Mouse (Mus musculus): ENCODE results near the gene Ncoa5. TPM values are rescaled to one million over a fixed set of nuclear protein-coding genes. Genes with fewer than 3 reads are reported as not detected.

Gene Ncoa5
- polyA plus RNA-seq, 1 experiment = 31.2 TPM

DNA sequence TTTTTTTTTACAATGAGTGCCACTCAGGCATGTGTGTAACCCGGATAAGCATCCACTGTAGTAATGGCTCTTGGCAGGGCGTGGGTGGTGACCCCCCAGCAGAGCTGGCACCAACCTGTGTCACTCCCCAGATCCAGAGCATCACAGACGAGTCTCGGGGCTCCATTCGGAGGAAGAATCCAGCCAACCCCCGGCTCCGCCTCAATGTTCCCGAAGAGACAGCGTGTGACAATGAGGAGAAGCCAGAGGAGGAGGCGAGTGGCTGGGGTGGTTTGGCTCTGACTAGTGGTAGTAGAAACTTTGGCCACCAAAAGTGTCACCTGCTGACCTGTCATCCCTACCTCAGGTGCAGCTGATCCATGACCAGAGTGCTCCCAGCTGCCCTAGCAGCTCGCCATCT lies 38.7 kb downstream of the Ncoa5 start:
- Histone ChIP-seq H3K79me3 (ENCODE audit: low read depth) (no peaks in the 10 kb centered on the region), H3K79me2 (ENCODE audit: control insufficient read depth, insufficient read depth) (no peaks in the 10 kb centered on the region), H3ac (ENCODE audit: control insufficient read depth, insufficient read length, low read depth) (no peak overlapping the region), H3K36me3 (ENCODE audit: control insufficient read depth, insufficient read depth) (peaks cover 18% of the 10 kb centered on the region), H3K4me3 (ENCODE audit: insufficient read depth, poor library complexity, severe bottlenecking) (no peak overlapping the region), H3K27me3 (ENCODE audit: control insufficient read depth, insufficient read depth, insufficient read length) (peaks cover 5% of the 10 kb centered on the region)
- TF ChIP-seq MYOG (IDR thresholded peaks at IDR 0.05; ENCODE audit: control insufficient read depth, extremely low read depth, insufficient read length) = no peak
- no peak for TF ChIP-seq MAX (IDR thresholded peaks at IDR 0.05)
- TF ChIP-seq USF1 (IDR thresholded peaks at IDR 0.05; ENCODE audit: low read depth) = no peak
- no peak for TF ChIP-seq FOSL1 (IDR thresholded peaks at IDR 0.05; ENCODE audit: insufficient read depth, low read length, poor library complexity, severe bottlenecking)
- no peak for TF ChIP-seq CEBPB (IDR thresholded peaks at IDR 0.05; ENCODE audit: low read depth)
- no peak for TF ChIP-seq CTCF (IDR thresholded peaks at IDR 0.05; ENCODE audit: control insufficient read depth, insufficient read depth, insufficient read length)
- TF ChIP-seq MYOD1 (IDR thresholded peaks at IDR 0.05; ENCODE audit: control insufficient read depth, insufficient read length, low read depth) = no peak

GRCm38 (mm10) chr2:164994659-164995428 lies 39.8 kb downstream of the Ncoa5 start:
- Histone ChIP-seq H3ac (ENCODE audit: control insufficient read depth, insufficient read length, low read depth) (no peak overlapping the region), H3K27me3 (ENCODE audit: control insufficient read depth, insufficient read depth, insufficient read length) (peaks cover 16% of the 10 kb centered on the region), H3K79me2 (ENCODE audit: control insufficient read depth, insufficient read depth) (no peaks in the 10 kb centered on the region), H3K79me3 (ENCODE audit: low read depth) (no peaks in the 10 kb centered on the region), H3K36me3 (ENCODE audit: control insufficient read depth, insufficient read depth) (peaks cover 8% of the 10 kb centered on the region), H3K4me3 (ENCODE audit: insufficient read depth, poor library complexity, severe bottlenecking) (no peak overlapping the region)
- TF ChIP-seq MYOG (IDR thresholded peaks at IDR 0.05; ENCODE audit: control insufficient read depth, extremely low read depth, insufficient read length) (no peak), CTCF (IDR thresholded peaks at IDR 0.05; ENCODE audit: control insufficient read depth, insufficient read depth, insufficient read length) (no peak), MYOD1 (IDR thresholded peaks at IDR 0.05; ENCODE audit: control insufficient read depth, insufficient read length, low read depth) (no peak), MAX (IDR thresholded peaks at IDR 0.05) (no peak), USF1 (IDR thresholded peaks at IDR 0.05; ENCODE audit: low read depth) (no peak), FOSL1 (IDR thresholded peaks at IDR 0.05; ENCODE audit: insufficient read depth, low read length, poor library complexity, severe bottlenecking) (no peak), CEBPB (IDR thresholded peaks at IDR 0.05; ENCODE audit: low read depth) (no peak)

DNA sequence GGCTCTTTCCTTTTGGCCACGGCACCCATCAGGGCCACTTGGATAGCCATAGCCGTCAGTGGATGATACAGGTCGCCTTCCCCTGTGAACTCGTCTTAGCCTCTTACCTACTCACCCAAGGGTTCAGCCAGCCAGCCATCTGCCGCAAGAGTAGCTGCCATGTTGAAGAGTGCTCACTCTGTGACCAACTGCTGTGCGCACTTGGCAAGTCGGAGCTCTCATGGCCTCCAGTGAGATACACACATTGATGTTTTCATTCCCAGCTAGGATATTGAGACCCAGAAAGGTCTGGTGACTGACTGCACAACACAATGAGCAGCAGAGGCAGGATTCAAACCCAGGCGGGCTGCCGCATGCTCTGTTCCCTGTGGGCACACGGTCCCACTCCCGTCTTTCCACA lies 40.5 kb downstream of the Ncoa5 start:
- Histone ChIP-seq H3K79me3 (ENCODE audit: low read depth) (no peaks in the 10 kb centered on the region), H3K4me3 (ENCODE audit: insufficient read depth, poor library complexity, severe bottlenecking) (no peak overlapping the region), H3K36me3 (ENCODE audit: control insufficient read depth, insufficient read depth) (peaks cover under 1% of the 10 kb centered on the region), H3ac (ENCODE audit: control insufficient read depth, insufficient read length, low read depth) (no peak overlapping the region), H3K27me3 (ENCODE audit: control insufficient read depth, insufficient read depth, insufficient read length) (peaks cover 23% of the 10 kb centered on the region), H3K79me2 (ENCODE audit: control insufficient read depth, insufficient read depth) (no peaks in the 10 kb centered on the region)
- TF ChIP-seq MYOG (IDR thresholded peaks at IDR 0.05; ENCODE audit: control insufficient read depth, extremely low read depth, insufficient read length) = no peak
- TF ChIP-seq FOSL1 (IDR thresholded peaks at IDR 0.05; ENCODE audit: insufficient read depth, low read length, poor library complexity, severe bottlenecking) = no peak
- TF ChIP-seq CEBPB (IDR thresholded peaks at IDR 0.05; ENCODE audit: low read depth) = no peak
- no peak for TF ChIP-seq MYOD1 (IDR thresholded peaks at IDR 0.05; ENCODE audit: control insufficient read depth, insufficient read length, low read depth)
- TF ChIP-seq USF1 (IDR thresholded peaks at IDR 0.05; ENCODE audit: low read depth) = no peak
- TF ChIP-seq CTCF (IDR thresholded peaks at IDR 0.05; ENCODE audit: control insufficient read depth, insufficient read depth, insufficient read length) = no peak
- no peak for TF ChIP-seq MAX (IDR thresholded peaks at IDR 0.05)

DNA sequence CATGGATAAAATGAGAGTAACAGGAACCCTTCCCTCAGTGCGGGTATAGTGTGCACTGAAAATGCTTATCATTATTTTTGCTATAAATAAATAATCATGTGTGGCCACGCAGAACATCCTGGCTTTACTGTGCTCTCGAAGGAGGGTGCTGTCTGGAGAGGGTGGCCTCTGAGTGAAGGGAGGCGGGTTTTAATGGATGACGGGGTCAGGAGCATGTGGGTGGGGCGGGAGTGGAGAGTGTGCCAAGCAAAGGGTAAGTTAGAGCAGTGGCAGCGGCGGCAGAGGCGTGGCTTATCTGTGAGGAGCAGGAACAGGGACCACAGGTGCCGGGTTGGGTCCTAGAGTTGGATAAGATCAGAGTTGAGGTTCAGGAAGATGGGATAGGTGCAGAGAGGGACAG lies 42.9 kb downstream of the Ncoa5 start:
- Histone ChIP-seq H3K27me3 (ENCODE audit: control insufficient read depth, insufficient read depth, insufficient read length) (peaks cover 46% of the 10 kb centered on the region), H3ac (ENCODE audit: control insufficient read depth, insufficient read length, low read depth) (no peak overlapping the region), H3K4me3 (ENCODE audit: insufficient read depth, poor library complexity, severe bottlenecking) (no peak overlapping the region), H3K79me2 (ENCODE audit: control insufficient read depth, insufficient read depth) (no peaks in the 10 kb centered on the region), H3K79me3 (ENCODE audit: low read depth) (no peaks in the 10 kb centered on the region), H3K36me3 (ENCODE audit: control insufficient read depth, insufficient read depth) (no peaks in the 10 kb centered on the region)
- no peak for TF ChIP-seq USF1 (IDR thresholded peaks at IDR 0.05; ENCODE audit: low read depth)
- no peak for TF ChIP-seq MAX (IDR thresholded peaks at IDR 0.05)
- TF ChIP-seq CEBPB (IDR thresholded peaks at IDR 0.05; ENCODE audit: low read depth) = no peak
- no peak for TF ChIP-seq CTCF (IDR thresholded peaks at IDR 0.05; ENCODE audit: control insufficient read depth, insufficient read depth, insufficient read length)
- TF ChIP-seq MYOG (IDR thresholded peaks at IDR 0.05; ENCODE audit: control insufficient read depth, extremely low read depth, insufficient read length) = no peak
- no peak for TF ChIP-seq FOSL1 (IDR thresholded peaks at IDR 0.05; ENCODE audit: insufficient read depth, low read length, poor library complexity, severe bottlenecking)
- no peak for TF ChIP-seq MYOD1 (IDR thresholded peaks at IDR 0.05; ENCODE audit: control insufficient read depth, insufficient read length, low read depth)

- Histone ChIP-seq H3K79me2 (ENCODE audit: control insufficient read depth, insufficient read depth) (no peaks in the 10 kb centered on the region), H3K27me3 (ENCODE audit: control insufficient read depth, insufficient read depth, insufficient read length) (peaks cover 53% of the 10 kb centered on the region), H3K36me3 (ENCODE audit: control insufficient read depth, insufficient read depth) (no peaks in the 10 kb centered on the region), H3K4me3 (ENCODE audit: insufficient read depth, poor library complexity, severe bottlenecking) (no peak overlapping the region), H3K79me3 (ENCODE audit: low read depth) (no peaks in the 10 kb centered on the region), H3ac (ENCODE audit: control insufficient read depth, insufficient read length, low read depth) (no peak overlapping the region)
- TF ChIP-seq USF1 (IDR thresholded peaks at IDR 0.05; ENCODE audit: low read depth) (no peak), CTCF (IDR thresholded peaks at IDR 0.05; ENCODE audit: control insufficient read depth, insufficient read depth, insufficient read length) (no peak), MYOD1 (IDR thresholded peaks at IDR 0.05; ENCODE audit: control insufficient read depth, insufficient read length, low read depth) (no peak), MAX (IDR thresholded peaks at IDR 0.05) (no peak), FOSL1 (IDR thresholded peaks at IDR 0.05; ENCODE audit: insufficient read depth, low read length, poor library complexity, severe bottlenecking) (no peak), MYOG (IDR thresholded peaks at IDR 0.05; ENCODE audit: control insufficient read depth, extremely low read depth, insufficient read length) (no peak), CEBPB (IDR thresholded peaks at IDR 0.05; ENCODE audit: low read depth) (no peak)
These were observed 43.6 kb downstream of the Ncoa5 start for GRCm38 (mm10) chr2:164991111-164991510.

Data from C2C12 (cell line).